Mouse (Mus musculus) lung, postnatal 0 days (tissue): ENCODE results near the gene Ankrd12.

ENCODE experiments used
- CTCF ChIP-seq: IDR thresholded peaks from 2 replicates; pipeline ENCODE4 v1.5.1; 2016; ENCODE audit warnings: antibody characterized with exemption, mild to moderate bottlenecking
- EP300 ChIP-seq: IDR thresholded peaks from 2 replicates; pipeline ENCODE4 v1.6.1; 2016; ENCODE audit warnings: antibody characterized with exemption, mild to moderate bottlenecking, control low read depth

DNA sequence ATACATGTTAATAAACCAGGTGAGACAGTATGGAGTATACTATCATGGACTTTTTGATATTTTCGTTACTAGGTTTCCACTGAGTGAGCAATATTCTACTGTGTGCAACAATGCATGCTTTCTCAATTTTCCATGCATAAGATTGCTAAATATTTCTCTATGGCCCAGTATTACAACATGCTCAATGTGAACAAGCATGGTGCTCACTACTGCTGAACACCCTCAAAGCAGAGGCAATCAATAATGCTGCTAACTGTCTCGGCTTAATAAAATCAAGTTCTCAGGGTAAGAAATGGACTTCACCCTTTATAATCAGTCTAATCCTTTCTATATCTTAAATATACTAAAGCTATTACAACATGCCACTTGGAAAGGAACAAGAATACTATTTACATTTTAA, 69.4 kb downstream of the Ankrd12 start:
- TF ChIP-seq CTCF (no peak), EP300 (no peak)
